Mouse (Mus musculus): ENCODE data around the gene Sh3glb1. TPM values are rescaled to one million over a fixed set of nuclear protein-coding genes. Genes with fewer than 3 reads are reported as not detected.

Sh3glb1 gene
- polyA plus RNA-seq, 1 experiment: 106 TPM

DNA sequence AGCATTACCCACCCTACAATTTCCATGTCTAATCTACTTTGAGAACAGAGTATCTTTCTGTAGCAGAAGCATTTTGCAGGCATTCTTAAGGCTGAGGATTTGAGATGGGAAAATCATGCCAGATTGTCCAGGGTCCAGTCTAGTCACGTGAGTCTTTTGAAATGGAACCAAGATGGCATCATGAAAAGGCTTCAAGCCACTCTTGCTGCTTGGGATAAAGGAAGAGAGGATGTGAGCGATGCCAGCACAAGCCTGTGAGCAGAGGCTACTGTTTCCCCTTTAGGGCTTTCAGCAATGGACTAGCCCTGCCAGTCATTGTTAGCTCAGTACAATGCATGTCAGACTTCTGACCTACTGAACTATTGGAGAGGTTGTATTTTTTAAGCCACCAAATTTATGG is 51.2 kb downstream of the Sh3glb1 start:
- no peaks in the 10 kb centered on the region for H3K27me3 ChIP-seq (ENCODE audit: control insufficient read depth, insufficient read depth, insufficient read length)
- no peaks in the 10 kb centered on the region for H3K36me3 ChIP-seq (ENCODE audit: control insufficient read depth, insufficient read depth)
- TF ChIP-seq USF1 (IDR thresholded peaks at IDR 0.05; ENCODE audit: low read depth) (peak; percentile 72), MYOG (IDR thresholded peaks at IDR 0.05; ENCODE audit: control insufficient read depth, extremely low read depth, insufficient read length) (no peak)
- no peaks in the 10 kb centered on the region for H3K79me3 ChIP-seq (ENCODE audit: low read depth)
- no peak overlapping the region for H3K4me3 ChIP-seq (ENCODE audit: insufficient read depth, poor library complexity, severe bottlenecking)
- H3K79me2 ChIP-seq (ENCODE audit: control insufficient read depth, insufficient read depth): no peaks in the 10 kb centered on the region
- peak overlapping the region; percentile 16 for H3ac ChIP-seq (ENCODE audit: control insufficient read depth, insufficient read length, low read depth)

DNA sequence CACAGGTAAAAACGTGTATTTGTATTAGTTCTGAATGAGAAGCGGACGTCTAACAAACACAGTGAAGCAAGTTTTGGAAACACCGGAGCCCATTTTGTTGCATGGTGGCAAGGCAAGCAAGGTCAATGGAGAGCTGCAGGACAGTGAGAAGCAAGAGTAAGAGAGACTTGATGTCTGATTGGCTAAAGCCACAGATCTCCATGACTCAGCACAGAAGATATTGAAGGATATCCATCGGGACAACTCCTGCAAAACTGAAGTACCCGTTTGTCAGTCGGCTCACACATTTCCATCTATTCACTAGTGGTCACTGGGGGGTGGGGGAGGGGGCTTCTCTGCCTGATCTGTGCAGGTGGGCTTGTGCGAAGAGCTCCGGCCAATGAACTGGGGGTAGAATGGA is 52.1 kb downstream of the Sh3glb1 start:
- no peaks in the 10 kb centered on the region for H3K79me2 ChIP-seq (ENCODE audit: control insufficient read depth, insufficient read depth)
- no peak overlapping the region for H3K4me3 ChIP-seq (ENCODE audit: insufficient read depth, poor library complexity, severe bottlenecking)
- no peaks in the 10 kb centered on the region for H3K36me3 ChIP-seq (ENCODE audit: control insufficient read depth, insufficient read depth)
- H3ac ChIP-seq (ENCODE audit: control insufficient read depth, insufficient read length, low read depth): no peak overlapping the region
- H3K79me3 ChIP-seq (ENCODE audit: low read depth): no peaks in the 10 kb centered on the region
- H3K27me3 ChIP-seq (ENCODE audit: control insufficient read depth, insufficient read depth, insufficient read length): no peaks in the 10 kb centered on the region
- TF ChIP-seq FOSL1 (IDR thresholded peaks at IDR 0.05; ENCODE audit: insufficient read depth, low read length, poor library complexity, severe bottlenecking): no peak
- TF ChIP-seq MAX (IDR thresholded peaks at IDR 0.05): no peak
- no peak for TF ChIP-seq CEBPB (IDR thresholded peaks at IDR 0.05; ENCODE audit: low read depth)
- TF ChIP-seq MYOG (IDR thresholded peaks at IDR 0.05; ENCODE audit: control insufficient read depth, extremely low read depth, insufficient read length): no peak
- no peak for TF ChIP-seq MYOD1 (IDR thresholded peaks at IDR 0.05; ENCODE audit: control insufficient read depth, insufficient read length, low read depth)
- TF ChIP-seq CTCF (IDR thresholded peaks at IDR 0.05; ENCODE audit: control insufficient read depth, insufficient read depth, insufficient read length): no peak
- no peak for TF ChIP-seq USF1 (IDR thresholded peaks at IDR 0.05; ENCODE audit: low read depth)

DNA sequence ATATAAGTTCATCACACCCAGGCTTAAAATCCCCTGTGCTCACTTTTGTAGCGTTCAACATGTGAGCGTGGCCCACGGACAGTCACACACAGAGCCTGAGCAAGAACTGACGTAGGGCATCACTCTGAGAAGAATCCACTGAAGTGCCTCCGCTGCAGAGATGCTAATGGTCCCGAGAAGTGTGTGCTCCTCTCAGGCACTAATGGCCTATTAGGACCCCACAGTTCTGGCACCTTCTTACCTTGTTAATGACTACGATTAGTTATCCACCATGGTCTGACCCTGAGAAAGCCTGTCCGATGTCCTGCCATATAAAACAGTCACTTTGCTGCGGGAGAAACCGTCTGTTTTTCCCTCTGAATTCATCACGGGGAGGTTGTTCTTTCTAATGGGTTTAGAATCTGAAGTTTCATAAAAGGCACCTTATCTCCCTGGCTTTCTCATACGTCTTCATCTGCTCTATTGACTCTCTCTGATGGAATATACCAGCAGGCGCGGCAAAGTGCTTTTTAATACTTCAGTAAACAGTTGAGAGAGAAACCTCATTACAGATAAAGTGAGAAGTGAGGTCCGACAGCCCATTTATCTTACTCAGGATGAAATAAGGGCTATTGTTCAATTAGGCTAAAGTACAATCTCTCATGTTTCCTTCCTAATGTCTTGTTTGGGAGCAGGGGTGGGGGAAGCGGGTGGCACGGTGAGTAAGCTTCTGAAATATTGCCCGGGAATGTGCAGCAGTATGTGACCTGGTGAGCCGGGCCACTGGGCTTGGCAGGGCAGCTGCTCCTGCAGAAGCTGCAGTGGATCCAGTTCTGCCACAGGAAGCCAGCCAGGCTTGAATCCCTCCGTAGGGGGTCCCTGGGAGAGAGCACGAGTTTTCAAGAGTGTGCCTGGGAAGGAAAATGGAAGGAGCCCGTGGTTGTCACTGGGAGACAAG is 55.5 kb downstream of the Sh3glb1 start:
- Histone ChIP-seq H3K36me3 (ENCODE audit: control insufficient read depth, insufficient read depth) (no peaks in the 10 kb centered on the region), H3ac (ENCODE audit: control insufficient read depth, insufficient read length, low read depth) (no peak overlapping the region), H3K79me3 (ENCODE audit: low read depth) (no peaks in the 10 kb centered on the region), H3K4me3 (ENCODE audit: insufficient read depth, poor library complexity, severe bottlenecking) (no peak overlapping the region), H3K27me3 (ENCODE audit: control insufficient read depth, insufficient read depth, insufficient read length) (no peaks in the 10 kb centered on the region), H3K79me2 (ENCODE audit: control insufficient read depth, insufficient read depth) (no peaks in the 10 kb centered on the region)
- TF ChIP-seq MYOD1 (IDR thresholded peaks at IDR 0.05; ENCODE audit: control insufficient read depth, insufficient read length, low read depth): peak; percentile 88
- no peak for TF ChIP-seq CTCF (IDR thresholded peaks at IDR 0.05; ENCODE audit: control insufficient read depth, insufficient read depth, insufficient read length)
- peak; percentile 46 for TF ChIP-seq MAX (IDR thresholded peaks at IDR 0.05)
- peak; percentile 42 for TF ChIP-seq FOSL1 (IDR thresholded peaks at IDR 0.05; ENCODE audit: insufficient read depth, low read length, poor library complexity, severe bottlenecking)

DNA sequence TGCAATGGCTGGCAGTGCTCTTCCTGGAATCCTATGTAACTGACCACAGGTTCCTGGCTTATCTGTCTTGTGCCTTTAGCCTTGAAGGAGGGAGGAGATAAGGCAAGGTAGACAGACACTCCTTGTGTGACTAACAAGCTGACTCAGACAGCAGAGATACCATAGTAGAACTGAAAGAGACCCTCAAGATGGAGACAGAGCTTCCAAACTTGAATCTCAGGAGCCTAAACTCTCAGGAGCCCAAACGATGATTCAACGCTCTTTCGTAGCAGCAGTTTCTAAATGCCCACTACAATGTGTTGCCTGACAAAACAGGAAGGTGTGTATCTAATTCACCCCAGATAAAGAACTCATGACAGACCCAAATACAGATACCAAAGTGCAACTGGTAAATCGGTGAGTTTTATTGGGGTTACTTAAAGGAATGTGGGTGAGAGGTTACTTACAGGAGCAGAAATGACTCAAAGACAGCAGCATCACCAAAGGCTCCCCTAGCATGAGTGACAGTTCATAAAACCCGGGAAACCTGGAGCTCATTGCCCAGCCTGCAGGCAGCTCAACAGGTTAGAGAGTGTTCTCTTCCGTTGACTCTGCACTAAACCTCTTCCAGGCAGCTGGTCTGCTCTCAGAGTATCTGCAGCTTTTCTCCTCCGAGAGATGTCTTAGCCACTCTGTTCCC is 56.6 kb downstream of the Sh3glb1 start:
- H3K36me3 ChIP-seq (ENCODE audit: control insufficient read depth, insufficient read depth): no peaks in the 10 kb centered on the region
- no peak overlapping the region for H3ac ChIP-seq (ENCODE audit: control insufficient read depth, insufficient read length, low read depth)
- H3K79me2 ChIP-seq (ENCODE audit: control insufficient read depth, insufficient read depth): no peaks in the 10 kb centered on the region
- no peaks in the 10 kb centered on the region for H3K79me3 ChIP-seq (ENCODE audit: low read depth)
- H3K4me3 ChIP-seq (ENCODE audit: insufficient read depth, poor library complexity, severe bottlenecking): no peak overlapping the region
- H3K27me3 ChIP-seq (ENCODE audit: control insufficient read depth, insufficient read depth, insufficient read length): no peaks in the 10 kb centered on the region
- TF ChIP-seq USF1 (IDR thresholded peaks at IDR 0.05; ENCODE audit: low read depth): no peak
- TF ChIP-seq FOSL1 (IDR thresholded peaks at IDR 0.05; ENCODE audit: insufficient read depth, low read length, poor library complexity, severe bottlenecking): no peak
- TF ChIP-seq MYOD1 (IDR thresholded peaks at IDR 0.05; ENCODE audit: control insufficient read depth, insufficient read length, low read depth): no peak
- no peak for TF ChIP-seq CTCF (IDR thresholded peaks at IDR 0.05; ENCODE audit: control insufficient read depth, insufficient read depth, insufficient read length)
- no peak for TF ChIP-seq CEBPB (IDR thresholded peaks at IDR 0.05; ENCODE audit: low read depth)
- no peak for TF ChIP-seq MAX (IDR thresholded peaks at IDR 0.05)
- TF ChIP-seq MYOG (IDR thresholded peaks at IDR 0.05; ENCODE audit: control insufficient read depth, extremely low read depth, insufficient read length): no peak

DNA sequence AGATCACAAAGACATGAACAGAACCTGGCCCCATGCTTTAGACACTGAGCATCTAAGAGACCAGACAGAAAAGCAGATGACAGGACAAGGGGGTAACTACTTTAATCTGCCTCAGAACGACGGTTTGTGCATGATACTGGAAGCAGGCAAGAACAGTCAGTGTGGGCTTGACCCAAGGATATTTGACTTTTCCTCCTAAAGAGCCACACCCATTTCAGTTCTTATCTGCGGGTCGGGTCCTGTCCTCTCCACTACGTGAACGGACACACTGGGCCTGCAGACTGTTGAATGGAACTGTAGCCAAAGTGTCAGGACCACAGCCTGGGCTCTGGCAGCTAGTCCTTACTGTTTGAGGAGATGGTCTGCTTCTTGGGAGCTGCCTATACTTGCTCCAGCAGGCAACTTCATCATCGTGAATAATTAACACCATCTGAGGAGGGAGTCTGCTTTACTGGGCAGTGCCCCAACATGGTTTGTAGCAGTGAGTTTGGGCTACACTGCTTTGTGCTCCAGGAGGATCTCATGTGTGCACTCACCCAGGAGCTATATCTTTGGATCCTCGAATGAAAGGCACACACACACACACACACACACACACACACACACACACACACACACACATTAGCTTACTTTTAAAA is 57.8 kb downstream of the Sh3glb1 start:
- Histone ChIP-seq H3K79me3 (ENCODE audit: low read depth) (no peaks in the 10 kb centered on the region), H3K27me3 (ENCODE audit: control insufficient read depth, insufficient read depth, insufficient read length) (no peaks in the 10 kb centered on the region), H3K79me2 (ENCODE audit: control insufficient read depth, insufficient read depth) (no peaks in the 10 kb centered on the region), H3ac (ENCODE audit: control insufficient read depth, insufficient read length, low read depth) (no peak overlapping the region), H3K36me3 (ENCODE audit: control insufficient read depth, insufficient read depth) (no peaks in the 10 kb centered on the region), H3K4me3 (ENCODE audit: insufficient read depth, poor library complexity, severe bottlenecking) (no peak overlapping the region)
- TF ChIP-seq USF1 (IDR thresholded peaks at IDR 0.05; ENCODE audit: low read depth) (no peak), MYOD1 (IDR thresholded peaks at IDR 0.05; ENCODE audit: control insufficient read depth, insufficient read length, low read depth) (no peak), FOSL1 (IDR thresholded peaks at IDR 0.05; ENCODE audit: insufficient read depth, low read length, poor library complexity, severe bottlenecking) (no peak), MAX (IDR thresholded peaks at IDR 0.05) (no peak), MYOG (IDR thresholded peaks at IDR 0.05; ENCODE audit: control insufficient read depth, extremely low read depth, insufficient read length) (no peak), CEBPB (IDR thresholded peaks at IDR 0.05; ENCODE audit: low read depth) (no peak), CTCF (IDR thresholded peaks at IDR 0.05; ENCODE audit: control insufficient read depth, insufficient read depth, insufficient read length) (no peak)
